Mouse (Mus musculus) midbrain, embryonic 11.5 days (tissue): ENCODE data around the gene Rasgrf1. TPM values are rescaled to one million over a fixed set of nuclear protein-coding genes. Genes with fewer than 3 reads are reported as not detected.

Experiments used
- ATAC-seq: fragments of 200-750 bp; cut with Nextera tagmentation; 2 replicates; pipeline ENCODE4 v1.8.0; 2017; ENCODE audit warnings: moderate TSS enrichment, moderate library complexity; ENCODE audit not compliant: low FRiP score
- DNase-seq: peaks from one replicate; pipeline ENCODE4 v3.0.0; 2015; ENCODE audit warnings: low spot score; ENCODE audit errors: missing footprints
- H3K27ac ChIP-seq: fragments of 300-500 bp; sonication (generic); 2 replicates; pipeline ENCODE4 v1.5.1; 2014; ENCODE audit warnings: low read depth, low read length
- H3K27me3 ChIP-seq: fragments of 300-500 bp; sonication (generic); 2 replicates; pipeline ENCODE4 v1.6.1; 2014; ENCODE audit warnings: mild to moderate bottlenecking, low read length, moderate library complexity, mixed read lengths; ENCODE audit not compliant: control insufficient read depth, insufficient read depth
- H3K36me3 ChIP-seq: fragments of 300-500 bp; sonication (generic); 2 replicates; pipeline ENCODE4 v1.6.1; 2014; ENCODE audit warnings: mild to moderate bottlenecking, low read length, moderate library complexity, mixed read lengths; ENCODE audit not compliant: control insufficient read depth, insufficient read depth
- H3K4me1 ChIP-seq: fragments of 300-500 bp; sonication (generic); 2 replicates; pipeline ENCODE4 v1.6.1; 2014; ENCODE audit warnings: low read length; ENCODE audit not compliant: control insufficient read depth, insufficient read depth
- H3K4me2 ChIP-seq: fragments of 300-500 bp; sonication (generic); 2 replicates; pipeline ENCODE4 v1.6.1; 2014; ENCODE audit warnings: mild to moderate bottlenecking, moderate library complexity
- H3K4me3 ChIP-seq: fragments of 300-500 bp; sonication (generic); 2 replicates; pipeline ENCODE4 v1.5.1; 2014; ENCODE audit warnings: low read depth, low read length
- H3K9ac ChIP-seq: fragments of 300-500 bp; sonication (generic); 2 replicates; pipeline ENCODE4 v1.6.1; 2014; ENCODE audit warnings: low read length
- H3K9me3 ChIP-seq: fragments of 300-500 bp; sonication (generic); 2 replicates; pipeline ENCODE4 v1.6.1; 2016; ENCODE audit warnings: low read length; ENCODE audit not compliant: control insufficient read depth
- WGBS: fragments of 180-500 bp; shearing (Covaris S2); extraction: QIAGEN DNeasy Blood & Tissue Kit; methylation state at CpG from one replicate; pipeline ENCODE4 v1.1.7; 2014; 5-methylcytosine and 5-hydroxymethylcytosine counted together
- polyA plus RNA-seq: library from polyadenylated mRNA; unstranded; fragments of >200 nt; fragmentation: Nextera tagmentation; extraction: Ambion mirVana; gene quantifications from 2 replicates; pipeline ENCODE4 v1.2.1, GENCODE M21; 2014

Rasgrf1 gene
- polyA plus RNA-seq, 1 experiment from 2014 or later: 0.18 TPM

- no peaks in the 10 kb centered on the region for H3K9me3 ChIP-seq
- DNase-seq (no peak), ATAC-seq (no peak)
- no peak overlapping the region for H3K27ac ChIP-seq
- H3K4me1 ChIP-seq: no peaks in the 10 kb centered on the region
- H3K4me3 ChIP-seq: no peak overlapping the region
- 32% methylated on average over 2 of the region's 2 CpGs for WGBS
- H3K9ac ChIP-seq: no peak overlapping the region
- no peaks in the 10 kb centered on the region for H3K36me3 ChIP-seq
- H3K27me3 ChIP-seq: no peaks in the 10 kb centered on the region
- no peak overlapping the region for H3K4me2 ChIP-seq
These were observed 97.4 kb downstream of the Rasgrf1 start for GRCm38 (mm10) chr9:90007094-90007493.

- WGBS: 84% methylated on average over 6 of the region's 6 CpGs
- DNase-seq (no peak), ATAC-seq (peak; percentile 48; the same call in 1 of the 2 replicates)
- no peak overlapping the region for H3K27ac ChIP-seq
- H3K4me2 ChIP-seq: no peak overlapping the region
- no peak overlapping the region for H3K9ac ChIP-seq
- no peaks in the 10 kb centered on the region for H3K36me3 ChIP-seq
- H3K9me3 ChIP-seq: no peaks in the 10 kb centered on the region
- no peaks in the 10 kb centered on the region for H3K27me3 ChIP-seq
- H3K4me3 ChIP-seq: no peak overlapping the region
- no peaks in the 10 kb centered on the region for H3K4me1 ChIP-seq
These were observed 98.4 kb downstream of the Rasgrf1 start for GRCm38 (mm10) chr9:90008138-90008537.

GRCm38 (mm10) chr9:90011849-90012248 is 102.1 kb downstream of the Rasgrf1 start:
- no peaks in the 10 kb centered on the region for H3K4me1 ChIP-seq
- no peaks in the 10 kb centered on the region for H3K36me3 ChIP-seq
- H3K4me2 ChIP-seq: no peak overlapping the region
- no peak overlapping the region for H3K4me3 ChIP-seq
- H3K27me3 ChIP-seq: no peaks in the 10 kb centered on the region
- H3K27ac ChIP-seq: no peak overlapping the region
- 65% methylated on average over 2 of the region's 2 CpGs for WGBS
- no peaks in the 10 kb centered on the region for H3K9me3 ChIP-seq
- no peak overlapping the region for H3K9ac ChIP-seq
- ATAC-seq (no peak), DNase-seq (no peak)

- ATAC-seq (no peak), DNase-seq (no peak)
- H3K27me3 ChIP-seq: no peaks in the 10 kb centered on the region
- no peaks in the 10 kb centered on the region for H3K36me3 ChIP-seq
- no peaks in the 10 kb centered on the region for H3K4me1 ChIP-seq
- no peak overlapping the region for H3K9ac ChIP-seq
- no peak overlapping the region for H3K4me2 ChIP-seq
- no peak overlapping the region for H3K4me3 ChIP-seq
- WGBS: 87% methylated on average over 3 of the region's 3 CpGs
- H3K27ac ChIP-seq: no peak overlapping the region
- H3K9me3 ChIP-seq: no peaks in the 10 kb centered on the region
These were observed 104.9 kb downstream of the Rasgrf1 start for GRCm38 (mm10) chr9:90014649-90015048.

- ATAC-seq (no peak), DNase-seq (no peak)
- Histone ChIP-seq H3K27me3 (no peaks in the 10 kb centered on the region), H3K9ac (no peak overlapping the region), H3K36me3 (no peaks in the 10 kb centered on the region), H3K27ac (no peak overlapping the region), H3K4me3 (no peak overlapping the region), H3K4me2 (no peak overlapping the region), H3K4me1 (no peaks in the 10 kb centered on the region), H3K9me3 (no peaks in the 10 kb centered on the region)
- WGBS: 81% methylated on average over 6 of the region's 6 CpGs
These were observed 106.5 kb downstream of the Rasgrf1 start for GRCm38 (mm10) chr9:90016204-90016603.

- ATAC-seq (no peak), DNase-seq (no peak)
- H3K36me3 ChIP-seq: no peaks in the 10 kb centered on the region
- no peaks in the 10 kb centered on the region for H3K9me3 ChIP-seq
- H3K4me1 ChIP-seq: no peaks in the 10 kb centered on the region
- no peak overlapping the region for H3K9ac ChIP-seq
- no peak overlapping the region for H3K27ac ChIP-seq
- WGBS: 92% methylated on average over 6 of the region's 6 CpGs
- H3K4me2 ChIP-seq: no peak overlapping the region
- no peaks in the 10 kb centered on the region for H3K27me3 ChIP-seq
- H3K4me3 ChIP-seq: no peak overlapping the region
These were observed 111.2 kb downstream of the Rasgrf1 start for GRCm38 (mm10) chr9:90020866-90021265.

GRCm38 (mm10) chr9:90021442-90021841 is 111.7 kb downstream of the Rasgrf1 start:
- ATAC-seq (no peak), DNase-seq (no peak)
- WGBS: 93% methylated on average over 4 of the region's 4 CpGs

GRCm38 (mm10) chr9:90027709-90028108 is 118.0 kb downstream of the Rasgrf1 start:
- Histone ChIP-seq H3K4me3 (no peak overlapping the region), H3K4me2 (no peak overlapping the region), H3K9me3 (no peaks in the 10 kb centered on the region), H3K27me3 (no peaks in the 10 kb centered on the region), H3K4me1 (no peaks in the 10 kb centered on the region), H3K27ac (no peak overlapping the region), H3K36me3 (no peaks in the 10 kb centered on the region), H3K9ac (no peak overlapping the region)
- ATAC-seq (no peak), DNase-seq (no peak)
- 86% methylated on average over 6 of the region's 6 CpGs for WGBS

More at GRCm38 (mm10) chr9:90021442-90021841, 111.7 kb downstream of the Rasgrf1 start:
- H3K4me1 ChIP-seq: no peaks in the 10 kb centered on the region
- no peak overlapping the region for H3K4me2 ChIP-seq
- no peak overlapping the region for H3K4me3 ChIP-seq
- H3K36me3 ChIP-seq: no peaks in the 10 kb centered on the region
- no peak overlapping the region for H3K27ac ChIP-seq
- no peak overlapping the region for H3K9ac ChIP-seq
- no peaks in the 10 kb centered on the region for H3K9me3 ChIP-seq
- H3K27me3 ChIP-seq: no peaks in the 10 kb centered on the region

GRCm38 (mm10) chr9:90033922-90034321 is 124.2 kb downstream of the Rasgrf1 start:
- no peak for DNase-seq

GRCm38 (mm10) chr9:90035168-90035567 is 125.5 kb downstream of the Rasgrf1 start:
- Histone ChIP-seq H3K9ac (no peak overlapping the region), H3K27me3 (no peaks in the 10 kb centered on the region), H3K36me3 (no peaks in the 10 kb centered on the region), H3K4me1 (no peaks in the 10 kb centered on the region), H3K4me3 (no peak overlapping the region), H3K27ac (no peak overlapping the region), H3K9me3 (no peaks in the 10 kb centered on the region), H3K4me2 (no peak overlapping the region)
- 72% methylated on average over 2 of the region's 2 CpGs for WGBS
- ATAC-seq (no peak), DNase-seq (no peak)

More at GRCm38 (mm10) chr9:90033922-90034321, 124.2 kb downstream of the Rasgrf1 start:
- Histone ChIP-seq H3K27ac (no peak overlapping the region), H3K9me3 (no peaks in the 10 kb centered on the region), H3K9ac (no peak overlapping the region), H3K4me1 (no peaks in the 10 kb centered on the region), H3K36me3 (no peaks in the 10 kb centered on the region), H3K4me2 (no peak overlapping the region), H3K4me3 (no peak overlapping the region), H3K27me3 (no peaks in the 10 kb centered on the region)
- ATAC-seq: no peak
- WGBS: 83% methylated on average over 4 of the region's 4 CpGs
